Mouse (Mus musculus) erythroid progenitor cell, adult 5-6 weeks (primary cell): Measurements from ENCODE around the gene Ilkap. TPM values are rescaled to one million over a fixed set of nuclear protein-coding genes. Genes with fewer than 3 reads are reported as not detected.

Experiments used
- ATAC-seq: replicated peaks from 2 replicates; pipeline ENCODE4 v1.8.0; 2016; ENCODE audit warnings: moderate number of reproducible peaks, mild to moderate bottlenecking, moderate TSS enrichment, inconsistent platforms; ENCODE audit not compliant: poor library complexity, low FRiP score, severe bottlenecking
- total RNA-seq, 2 experiments: library from RNA; stranded (forward) in 1 of 2; stranded (reverse) in 1 of 2; fragments of 150-400 nt in 1 of 2; fragments of 186-747, 209-891 nt in 1 of 2; gene quantifications; 2 replicates each; pipeline versions ENCODE4 v1.2.3 to v1.2.4; 2015 to 2017; ENCODE audit warnings: low replicate concordance in 2 of 2

The Ilkap gene
- total RNA-seq, 2 experiments from 2014 or later, result 82.2 to 101 TPM

GRCm38 (mm10) chr1:91415311-91415710 is 16.7 kb upstream of the Ilkap start:
- ATAC-seq, result no peak

- ATAC-seq, result no peak
Observed at GRCm38 (mm10) chr1:91414903-91415302, 16.3 kb upstream of the Ilkap start.

GRCm38 (mm10) chr1:91413898-91414594 is 15.4 kb upstream of the Ilkap start, which contains the start of gene Hes6:
Gene Hes6, minus strand, starts transcription at chr1:91414038.
- no peak for ATAC-seq

GRCm38 (mm10) chr1:91413536-91413897 is 14.9 kb upstream of the Ilkap start:
- ATAC-seq, result peak; percentile 47; the same call in 1 of the 2 replicates

- ATAC-seq, result peak; percentile 92
Observed at GRCm38 (mm10) chr1:91413030-91413506, 14.5 kb upstream of the Ilkap start.

- no peak for ATAC-seq
Observed at GRCm38 (mm10) chr1:91412286-91413029, 13.8 kb upstream of the Ilkap start.

GRCm38 (mm10) chr1:91411631-91412285 is 13.1 kb upstream of the Ilkap start:
- no peak for ATAC-seq

GRCm38 (mm10) chr1:91407819-91408218 is 9.2 kb upstream of the Ilkap start:
- ATAC-seq, result no peak

GRCm38 (mm10) chr1:91405406-91406169 is 7.0 kb upstream of the Ilkap start:
- ATAC-seq, result no peak

GRCm38 (mm10) chr1:91404976-91405375 is 6.4 kb upstream of the Ilkap start:
- no peak for ATAC-seq

- peak; percentile 30; the same call in 1 of the 2 replicates for ATAC-seq
Observed at GRCm38 (mm10) chr1:91397927-91398259, 722 bp downstream of the Ilkap start.

GRCm38 (mm10) chr1:91390369-91390768 is 8.2 kb downstream of the Ilkap start:
- no peak for ATAC-seq

- no peak for ATAC-seq
Observed at GRCm38 (mm10) chr1:91381091-91381471, 17.5 kb downstream of the Ilkap start.

GRCm38 (mm10) chr1:91380453-91381090 is 18.0 kb downstream of the Ilkap start:
- peak; percentile 82 for ATAC-seq

GRCm38 (mm10) chr1:91373414-91373835 is 25.2 kb downstream of the Ilkap start:
- peak; percentile 75 for ATAC-seq

- no peak for ATAC-seq
Observed at GRCm38 (mm10) chr1:91370055-91370454, 28.6 kb downstream of the Ilkap start.

GRCm38 (mm10) chr1:91369408-91369807 is 29.2 kb downstream of the Ilkap start:
- ATAC-seq, result no peak

- no peak for ATAC-seq
Observed at GRCm38 (mm10) chr1:91367295-91367694, 31.3 kb downstream of the Ilkap start.
